8 mouse cellular contexts compared by ENCODE assay signal in the genomic region with DNA sequence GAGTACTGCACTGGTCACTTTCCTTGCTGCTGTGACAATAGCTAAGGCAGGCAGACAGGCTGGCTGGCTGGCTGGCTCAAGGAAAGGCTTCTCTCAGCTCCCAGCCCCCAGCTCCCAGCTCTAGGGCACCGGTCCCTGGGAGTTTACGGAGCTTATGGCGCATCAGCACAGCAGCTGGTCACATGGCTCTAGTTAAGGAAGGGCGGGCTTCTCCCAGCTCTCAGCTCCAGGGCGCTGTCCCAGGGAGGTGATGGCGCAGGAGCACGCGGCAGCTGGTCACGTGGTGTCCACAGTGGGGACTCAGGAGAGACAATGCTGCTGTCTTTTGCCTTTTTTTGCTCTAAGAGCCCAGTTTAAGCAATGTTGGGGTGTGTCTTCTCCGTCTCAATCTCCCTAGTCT.
DNase-seq lines count a peak whose midpoint lies in the region; ATAC-seq and TF ChIP-seq lines count a peak whose summit lies in the region.

No protein-coding gene starts in this region.

- no peak for TF ChIP-seq POLR2A in lung, adult 2 months (IDR thresholded peaks at IDR 0.05; ENCODE audit: borderline replicate concordance, extremely low read depth, low read depth, low read length)

- H3K27me3 ChIP-seq in lung, postnatal 0 days (replicated peaks; ENCODE audit: insufficient read depth, low read length), result no peaks in the 10 kb centered on the region
- H3K27me3 ChIP-seq in heart, embryonic 10.5 days (ENCODE audit: insufficient read depth, poor library complexity, severe bottlenecking), result no peaks in the 10 kb centered on the region
- H3K27me3 ChIP-seq in limb, embryonic 13.5 days, result peaks cover 22% of the 10 kb centered on the region
- H3K27me3 ChIP-seq in neural tube, embryonic 14.5 days (ENCODE audit: control insufficient read depth, insufficient read depth, low read length), result no peaks in the 10 kb centered on the region

- no peaks in the 10 kb centered on the region; the same call in 1 of the 2 replicates for H3K4me1 ChIP-seq in lung, postnatal 0 days (ENCODE audit: insufficient read depth, low read depth, low read length)
- H3K4me1 ChIP-seq in lung, adult 2 months (ENCODE audit: control insufficient read depth, insufficient read depth, low read length), result no peaks in the 10 kb centered on the region
- H3K4me1 ChIP-seq in heart, embryonic 10.5 days, result peaks cover 10% of the 10 kb centered on the region; the same call in 1 of the 2 replicates
- peaks cover 8% of the 10 kb centered on the region; the same call in 1 of the 2 replicates for H3K4me1 ChIP-seq in limb, embryonic 13.5 days
- H3K4me1 ChIP-seq in neural tube, embryonic 14.5 days (ENCODE audit: control insufficient read depth, insufficient read depth, low read length), result no peaks in the 10 kb centered on the region

- TF ChIP-seq CTCF in lung, postnatal 0 days (IDR thresholded peaks at IDR 0.05), result no peak
- TF ChIP-seq CTCF in lung, adult 2 months (IDR thresholded peaks at IDR 0.05; ENCODE audit: insufficient read depth, low read length), result no peak

- H3K27ac ChIP-seq in lung, postnatal 0 days (ENCODE audit: low read length), result no peak overlapping the region
- H3K27ac ChIP-seq in heart, embryonic 10.5 days, result peak overlapping the region; percentile 64
- no peak overlapping the region for H3K27ac ChIP-seq in limb, embryonic 13.5 days
- no peak overlapping the region for H3K27ac ChIP-seq in neural tube, embryonic 14.5 days (ENCODE audit: low read depth, low read length)

- H3K4me3 ChIP-seq in lung, postnatal 0 days (ENCODE audit: low read depth, low read length), result no peak overlapping the region
- no peak overlapping the region for H3K4me3 ChIP-seq in lung, adult 2 months (replicated peaks; ENCODE audit: extremely low read depth, low read depth, low read length)
- H3K4me3 ChIP-seq in heart, embryonic 10.5 days, result peak overlapping the region; percentile 39
- 0 out of 2 replicates have a peak overlapping the region, but pooled peaks have one; percentile 1 for H3K4me3 ChIP-seq in limb, embryonic 13.5 days
- no peak overlapping the region for H3K4me3 ChIP-seq in neural tube, embryonic 14.5 days (ENCODE audit: low read depth, low read length)

- ATAC-seq in lung, postnatal 0 days, result peak; percentile 63
- peak; percentile 48; the same call in 1 of the 2 replicates for ATAC-seq in limb, embryonic 13.5 days (ENCODE audit: low FRiP score, low read depth)
- peak; percentile 72; the same call in 1 of the 2 replicates for ATAC-seq in neural tube, embryonic 14.5 days (ENCODE audit: low read depth)

- no peak overlapping the region for H3K4me2 ChIP-seq in lung, postnatal 0 days (replicated peaks; ENCODE audit: low read depth, low read length)
- peak overlapping the region; percentile 50 for H3K4me2 ChIP-seq in limb, embryonic 13.5 days (replicated peaks)
- H3K4me2 ChIP-seq in neural tube, embryonic 14.5 days (ENCODE audit: low read depth, low read length), result peak overlapping the region; percentile 30

- H3K9me3 ChIP-seq in lung, postnatal 0 days (ENCODE audit: low read length), result no peaks in the 10 kb centered on the region
- H3K9me3 ChIP-seq in heart, embryonic 10.5 days, result no peaks in the 10 kb centered on the region
- H3K9me3 ChIP-seq in limb, embryonic 13.5 days, result no peaks in the 10 kb centered on the region
- no peaks in the 10 kb centered on the region for H3K9me3 ChIP-seq in neural tube, embryonic 14.5 days (ENCODE audit: control insufficient read depth, low read length)

- 42% methylated on average over 10 of the region's 10 CpGs for WGBS in lung, postnatal 0 days
- WGBS in lung, adult 2 months, result 44% methylated on average over 10 of the region's 10 CpGs
- WGBS in heart, embryonic 10.5 days, result 40% methylated on average over 10 of the region's 10 CpGs
- 29% methylated on average over 10 of the region's 10 CpGs for WGBS in limb, embryonic 13.5 days
- 25% methylated on average over 10 of the region's 10 CpGs for WGBS in neural tube, embryonic 14.5 days

- no peak overlapping the region for H3K9ac ChIP-seq in lung, postnatal 0 days (replicated peaks; ENCODE audit: low read depth)
- no peak overlapping the region for H3K9ac ChIP-seq in limb, embryonic 13.5 days
- H3K9ac ChIP-seq in neural tube, embryonic 14.5 days (replicated peaks; ENCODE audit: low read depth, low read length), result 0 out of 2 replicates have a peak overlapping the region, but pooled peaks have one; percentile 7

- DNase-seq in lung, postnatal 0 days (ENCODE audit: low spot score), result no peak
- no peak for DNase-seq in lung, adult 2 months
- peak; percentile 57 for DNase-seq in embryo, embryonic 9.5 days (ENCODE audit: extremely low spot score)
- no peak for DNase-seq in heart, embryonic 10.5 days (ENCODE audit: low spot score)
- no peak for DNase-seq in adipocyte (ENCODE audit: low spot score)
- DNase-seq in layer of hippocampus, adult 9-10 months (ENCODE audit: low spot score), result no peak

- no peak for TF ChIP-seq EP300 in lung, postnatal 0 days (IDR thresholded peaks at IDR 0.05)

- H3K36me3 ChIP-seq in lung, postnatal 0 days (ENCODE audit: insufficient read depth, low read length), result no peaks in the 10 kb centered on the region
- no peaks in the 10 kb centered on the region for H3K36me3 ChIP-seq in heart, embryonic 10.5 days
- no peaks in the 10 kb centered on the region for H3K36me3 ChIP-seq in limb, embryonic 13.5 days
- no peaks in the 10 kb centered on the region for H3K36me3 ChIP-seq in neural tube, embryonic 14.5 days (ENCODE audit: control insufficient read depth, insufficient read depth, low read length)

Comparison
In these comparisons a context has a peak if more than half of its experiments do, and no peak if none do; other contexts are left out.
1. H3K4me3 ChIP-seq: peak in heart, embryonic 10.5 days (single experiment) and limb, embryonic 13.5 days (single experiment); none in lung, postnatal 0 days (single experiment), lung, adult 2 months (single experiment) and neural tube, embryonic 14.5 days (single experiment).
2. Peak in every context shown above with its lines, with median percentiles within 50 percentile points of each other: ATAC-seq.